Mouse (Mus musculus): ENCODE measurements around the gene Josd2.

DNA sequence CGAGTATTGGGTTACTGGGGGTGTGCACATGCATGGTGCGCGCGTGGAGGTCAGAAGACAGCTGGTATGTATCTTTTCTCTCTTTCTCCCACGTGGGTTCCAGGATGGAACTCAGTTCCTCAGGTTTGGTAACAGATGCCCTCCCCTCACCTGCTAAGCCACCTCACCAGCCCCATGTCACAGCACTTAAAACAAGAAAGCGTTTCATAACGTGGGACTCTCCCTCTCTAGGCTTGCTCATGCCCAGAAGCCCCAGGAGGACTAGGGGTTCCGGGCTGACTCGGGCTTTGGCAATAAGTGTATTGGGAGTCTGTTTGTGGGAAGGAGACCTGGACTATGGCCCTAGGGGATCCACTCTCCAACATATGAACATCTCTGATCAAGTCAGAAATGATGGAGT, 33.7 kb upstream of the Josd2 start:
- TF ChIP-seq POLR2A (IDR thresholded peaks at IDR 0.05; ENCODE audit: insufficient read depth, low read length): no peak
- no peak for TF ChIP-seq EP300 (IDR thresholded peaks at IDR 0.05; ENCODE audit: insufficient read depth, low read depth, low read length)
